Mouse (Mus musculus) liver, postnatal 0 days (tissue): ENCODE data around the gene Zfp113.

Experiments
- CTCF ChIP-seq: sonication (generic); IDR thresholded peaks from 2 replicates; pipeline ENCODE4 v1.5.1; 2016; ENCODE audit warnings: antibody characterized with exemption, low read depth
- EP300 ChIP-seq: IDR thresholded peaks from 2 replicates; pipeline ENCODE4 v1.6.1; 2016; ENCODE audit warnings: antibody characterized with exemption, low read depth, mild to moderate bottlenecking

DNA sequence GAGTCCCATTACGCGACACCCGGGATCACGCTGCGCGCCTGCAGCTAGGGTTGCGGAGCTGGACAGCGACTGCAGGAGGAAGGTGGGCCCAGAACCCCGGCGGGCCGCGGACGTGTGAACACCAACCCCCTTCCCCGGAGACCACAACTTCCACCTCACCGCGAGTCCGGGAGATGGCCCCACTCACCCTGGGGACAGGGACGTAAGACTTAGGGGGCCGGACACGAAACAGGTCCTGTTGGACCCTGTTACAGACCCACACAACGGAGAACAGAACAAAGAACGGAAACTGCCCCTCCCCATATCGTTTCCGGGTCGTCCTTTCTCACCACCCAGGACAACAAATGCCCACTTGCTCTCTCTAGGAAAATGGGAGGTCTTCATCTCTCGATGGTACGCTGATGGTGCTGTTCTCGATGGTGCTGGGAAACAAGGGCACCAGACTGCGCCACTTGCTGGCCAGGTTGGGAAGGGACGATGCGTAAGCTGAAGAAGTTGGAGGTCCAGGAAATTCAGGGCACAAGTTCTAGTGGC lies at the start of gene Zfp113:
- TF ChIP-seq CTCF (peak; percentile 98), EP300 (peak; percentile 65)
